Mouse (Mus musculus): ENCODE data around the gene C1ql2. TPM values are rescaled to one million over a fixed set of nuclear protein-coding genes. Genes with fewer than 3 reads are reported as not detected.

Gene C1ql2
- total RNA-seq, 2 experiments from 2014 or later, result 3.8 to 5.8 TPM

DNA sequence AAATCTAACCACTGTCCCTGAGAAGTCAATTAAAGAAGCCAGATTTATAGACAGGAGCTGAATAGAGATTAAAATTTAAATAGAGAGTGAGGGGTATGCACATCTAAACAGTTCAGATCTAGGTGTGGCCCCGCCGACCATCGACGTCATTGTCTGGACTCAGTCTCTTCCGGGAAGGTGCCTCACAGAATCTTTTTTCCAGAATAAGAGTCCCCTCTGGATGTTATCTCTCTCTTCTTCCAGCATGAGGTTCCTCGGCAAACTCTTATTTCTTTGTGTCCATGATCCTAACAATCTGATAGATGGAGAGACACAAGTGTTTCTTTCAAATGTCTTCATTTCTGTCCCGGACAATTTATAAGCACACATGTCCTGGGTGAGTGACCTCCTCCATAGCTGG lies 33.7 kb downstream of the C1ql2 start:
- intact Hi-C loops (cut with DNase I), result no loop called here
- no peak for DNase-seq (ENCODE audit: low spot score in 2 of 2)

- no peak for DNase-seq (ENCODE audit: low spot score in 2 of 2)
- intact Hi-C loops (cut with DNase I), result no loop called here
Measured at GRCm38 (mm10) chr1:120374832-120375231, 34.5 kb downstream of the C1ql2 start.

DNA sequence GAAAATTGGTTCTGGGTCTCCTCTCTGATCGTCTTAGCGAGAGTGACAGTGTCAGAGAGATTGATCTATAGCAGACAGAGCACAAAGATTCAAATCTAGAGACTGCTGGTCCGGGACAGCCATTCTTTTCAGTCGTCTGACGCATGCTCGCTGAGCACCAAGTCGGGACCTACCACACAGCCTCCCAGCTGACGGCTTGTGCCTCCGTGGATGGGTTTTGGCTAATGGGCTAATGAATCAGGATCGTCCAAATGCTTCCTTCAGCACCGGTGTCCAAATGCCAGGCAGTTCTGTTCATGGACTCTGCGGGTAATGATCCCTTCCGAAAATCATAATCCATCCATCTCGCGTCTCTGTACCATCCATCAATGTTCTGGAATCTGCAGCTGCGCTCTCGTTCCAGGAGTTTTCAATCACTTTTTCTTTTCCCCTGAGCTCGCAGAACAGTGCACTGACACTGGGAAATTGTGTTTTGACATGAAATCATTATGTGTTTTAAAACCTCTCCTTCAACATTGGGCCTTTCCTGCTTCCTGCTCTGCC lies 44.7 kb downstream of the C1ql2 start:
- intact Hi-C loops (cut with DNase I), result no loop called here
- no peak for DNase-seq (ENCODE audit: low spot score in 2 of 2)

DNA sequence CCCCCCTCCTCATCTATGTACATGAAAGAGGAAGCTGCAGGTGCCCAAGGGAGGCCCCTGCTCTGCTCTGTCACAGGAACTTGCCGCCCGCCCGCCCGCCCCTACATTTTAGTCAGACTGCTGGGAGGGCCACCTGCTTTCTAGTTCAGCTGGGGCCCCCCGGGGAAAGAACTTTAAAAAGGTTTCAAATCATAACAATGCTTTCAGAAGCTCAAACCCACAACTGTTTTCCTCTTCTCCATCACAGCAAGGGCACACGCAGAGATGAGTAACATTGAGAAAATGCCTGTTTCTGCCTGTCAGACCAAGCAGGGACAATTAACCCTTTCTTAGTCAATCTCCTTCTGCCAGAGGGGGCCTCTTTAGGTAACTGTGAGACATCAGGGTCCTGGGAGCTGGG lies 49.4 kb downstream of the C1ql2 start:
- DNase-seq (ENCODE audit: low spot score in 2 of 2), result no peak
- intact Hi-C loops (cut with DNase I), result no loop called here

- intact Hi-C loops (cut with DNase I), result no loop called here
- DNase-seq (ENCODE audit: low spot score in 2 of 2), result no peak
Measured at GRCm38 (mm10) chr1:120390336-120390735, 50.0 kb downstream of the C1ql2 start.

Other genes with a start within 250 kb of the C1ql2 start
- gene Dbi, start 219.5 kb upstream of the C1ql2 start, total RNA-seq (2021), result 100 to 1,000 TPM; 235 to 237 TPM
- 1 to 10 TPM; 6.2 to 8.7 TPM for gene 3110009E18Rik, start 219.4 kb upstream of the C1ql2 start, total RNA-seq (2021)
- 1 to 10 TPM; 4.6 to 6.6 TPM for gene Steap3, start 67.9 kb upstream of the C1ql2 start, total RNA-seq (2021)
- gene Marco, start 164.4 kb downstream of the C1ql2 start, total RNA-seq (2021), result not detected

All from left cerebral cortex, postnatal 36 days (tissue).